In the genomic region with DNA sequence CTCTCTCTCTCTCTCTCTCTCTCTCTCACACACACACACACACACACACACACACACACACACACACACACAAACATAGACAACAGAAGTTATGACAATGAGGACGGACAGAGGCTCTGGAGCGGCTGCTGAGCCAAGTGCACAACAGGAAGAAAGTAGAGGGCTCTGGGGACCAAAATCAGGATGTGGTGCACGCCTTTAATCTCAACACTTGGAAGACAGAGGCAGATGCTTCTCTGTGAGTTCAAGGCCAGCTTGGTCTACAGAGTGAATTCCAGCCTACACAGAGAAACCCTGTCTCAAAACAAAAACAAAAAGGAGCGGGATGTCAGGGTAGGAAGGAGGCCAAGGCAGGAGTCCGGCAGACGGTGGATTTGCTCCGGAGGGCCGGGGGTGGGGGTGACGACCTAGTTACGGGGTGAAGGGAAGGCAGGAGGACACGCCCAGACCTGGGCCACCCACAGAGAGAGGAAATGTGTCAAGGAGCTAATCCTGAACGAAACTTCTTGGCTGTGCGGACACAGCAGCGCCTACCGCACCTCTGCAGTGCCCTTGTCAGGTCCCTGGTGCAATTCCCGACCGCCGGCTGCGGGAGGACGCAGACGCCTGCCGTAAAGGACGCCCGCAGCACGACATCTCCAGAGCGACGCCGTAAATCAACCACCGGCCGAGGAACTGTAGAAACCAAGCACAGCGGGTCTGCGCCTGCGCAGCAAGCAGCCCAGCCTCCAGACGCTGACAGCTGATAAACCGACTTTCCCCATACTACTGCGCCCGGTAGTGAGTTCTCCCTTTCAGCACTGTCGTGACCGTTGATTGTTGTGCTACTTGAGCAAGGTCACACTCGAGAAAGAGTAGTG, we compare ENCODE assay signal across 8 mouse cellular contexts. TPM values are rescaled to one million over a fixed set of nuclear protein-coding genes. Genes with fewer than 3 reads are reported as not detected.
DNase-seq lines count a peak whose midpoint lies in the region; ATAC-seq lines count a peak whose summit lies in the region.

TSS of gene Ndufs5 (minus strand) at position 629 of the 860 bp plus-strand sequence.

- peak within 1 kb of the TSS; percentile 84 for H3K9ac ChIP-seq in intestine, embryonic 14.5 days (ENCODE audit: low read length)

- H3K4me2 ChIP-seq in intestine, embryonic 14.5 days (ENCODE audit: low read length): peak within 1 kb of the TSS; percentile 53

- H3K9me3 ChIP-seq in intestine, embryonic 14.5 days (ENCODE audit: control insufficient read depth, low read length): no peaks in the 10 kb centered on the region

- 0 out of 2 replicates have a peak, but pooled peaks cover 2% of the 10 kb centered on the region for H3K4me1 ChIP-seq in intestine, embryonic 14.5 days (replicated peaks; ENCODE audit: control insufficient read depth, insufficient read depth, low read length)

- DNase-seq in adrenal gland, adult 18-20 months (ENCODE audit: low spot score in 2 of 2): peak; percentile 92 to 96
- DNase-seq in embryo, embryonic 11 days: peak; percentile 97
- DNase-seq in gastrocnemius, postnatal 25 days: peak; percentile 96
- DNase-seq in intestine, embryonic 14.5 days (ENCODE audit: low spot score): peak; percentile 95
- peak; percentile 98 for DNase-seq in left cerebral cortex, postnatal 14 days (ENCODE audit: low spot score in 2 of 2)
- peak; percentile 98 for DNase-seq in mesoderm, embryonic 11.5 days (ENCODE audit: low read depth, low spot score)
- DNase-seq in right cerebral cortex, postnatal 36 days (ENCODE audit: low spot score in 2 of 2): peak; percentile 94 to 95
- DNase-seq in yolk sac, embryonic 10.5 days (ENCODE audit: low spot score): peak; percentile 94

- H3K36me3 ChIP-seq in intestine, embryonic 14.5 days (ENCODE audit: control insufficient read depth, insufficient read depth, low read length): peaks cover 18% of the 10 kb centered on the region

- no peak within 1 kb of the TSS for H3K27ac ChIP-seq in intestine, embryonic 14.5 days (ENCODE audit: low read depth)

- under 1% methylated on average over 40 of the region's 40 CpGs for WGBS in intestine, embryonic 14.5 days

- H3K4me3 ChIP-seq in intestine, embryonic 14.5 days (ENCODE audit: low read depth, low read length): peak within 1 kb of the TSS; percentile 54

- intact Hi-C loops in left cerebral cortex, postnatal 14 days (cut with DNase I): no loop called here

- H3K27me3 ChIP-seq in intestine, embryonic 14.5 days (replicated peaks; ENCODE audit: control insufficient read depth, insufficient read depth, low read length): no peaks in the 10 kb centered on the region

- ATAC-seq in intestine, embryonic 14.5 days (replicated peaks; ENCODE audit: low FRiP score, low TSS enrichment, low read depth): peak; percentile 94

RNA-seq across cellular contexts. Expression of gene Ndufs5, which starts in this region (rescaled TPM):
- 100 to 1,000 TPM; 244 to 304 TPM for total RNA-seq in adrenal gland, adult 18-20 months (2021)
- 100 to 1,000 TPM; 261 to 271 TPM for total RNA-seq in gastrocnemius, postnatal 25 days (2021)
- polyA plus RNA-seq in intestine, embryonic 14.5 days (2014; fragmentation: Nextera tagmentation; extraction: Ambion mirVana): 306 and 321 TPM in 2 replicates
- total RNA-seq in left cerebral cortex, postnatal 14 days (2021): 100 to 1,000 TPM; 187 to 196 TPM
